Mouse (Mus musculus) thymus, postnatal 14 days (tissue): ENCODE data around the gene Olfr103.

Source experiments
- DNase-seq: peaks from one replicate; pipeline ENCODE4 v3.0.0; 2021

Gene Olfr103

GRCm38 (mm10) chr17:37339598-37339997, at the start of gene Olfr103:
Olfr103 (minus strand) TSS chr17:37339698.
- no peak for DNase-seq

- DNase-seq: no peak
Observed at GRCm38 (mm10) chr17:37378733-37379132, 39.2 kb upstream of the Olfr103 start, which contains the start of gene Olfr105-ps. Olfr105-ps (plus strand) TSS chr17:37379033.

- no peak for DNase-seq
Observed at GRCm38 (mm10) chr17:37359282-37359681, 19.8 kb upstream of the Olfr103 start, which contains the start of gene Olfr104-ps. Olfr104-ps (plus strand) TSS chr17:37359582.

GRCm38 (mm10) chr17:37316954-37317353, 22.5 kb downstream of the Olfr103 start, which contains the start of gene Olfr102:
Olfr102 (minus strand) TSS chr17:37317054.
- DNase-seq: no peak

GRCm38 (mm10) chr17:37310146-37310699, 29.3 kb downstream of the Olfr103 start:
- no peak for DNase-seq

GRCm38 (mm10) chr17:37308483-37308882, 31.0 kb downstream of the Olfr103 start:
- DNase-seq: no peak

- no peak for DNase-seq
Observed at GRCm38 (mm10) chr17:37304213-37304612, 35.3 kb downstream of the Olfr103 start, which contains the start of gene Olfr101. Olfr101 (minus strand) TSS chr17:37304313.
